8 mouse cellular contexts compared by ENCODE assay signal in genomic region chr19:37418294-37418693, GRCm38 (mm10). TPM values are rescaled to one million over a fixed set of nuclear protein-coding genes. Genes with fewer than 3 reads are reported as not detected.
A peak's percentile ranks its signal among the peaks of the same experiment; 100 is the strongest.
DNase-seq lines count a peak whose midpoint lies in the region; ATAC-seq and TF ChIP-seq lines count a peak whose summit lies in the region.

No protein-coding gene starts in this region.

- no peak overlapping the region for H3K4me3 ChIP-seq in intestine, postnatal 0 days (ENCODE audit: low read depth, low read length)
- no peak overlapping the region for H3K4me3 ChIP-seq in intestine, embryonic 16.5 days (ENCODE audit: low read length)
- no peak overlapping the region for H3K4me3 ChIP-seq in G1E (ENCODE audit: low read depth, low read length)

- H3K27ac ChIP-seq in intestine, postnatal 0 days (ENCODE audit: low read depth, low read length), result no peak overlapping the region
- H3K27ac ChIP-seq in intestine, embryonic 16.5 days (ENCODE audit: low read length), result no peak overlapping the region

- 81% methylated on average over 4 of the region's 4 CpGs for WGBS in intestine, postnatal 0 days
- WGBS in intestine, embryonic 16.5 days, result 87% methylated on average over 4 of the region's 4 CpGs

- peak; percentile 67 for TF ChIP-seq CTCF in intestine, postnatal 0 days (IDR thresholded peaks at IDR 0.05; ENCODE audit: low read depth)
- peak; percentile 24; the same call in 1 of the 2 replicates for TF ChIP-seq CTCF in G1E (IDR thresholded peaks at IDR 0.05; ENCODE audit: low read depth, low read length)

- H3K4me1 ChIP-seq in intestine, postnatal 0 days (replicated peaks; ENCODE audit: control insufficient read depth, insufficient read depth, low read length), result no peaks in the 10 kb centered on the region
- no peaks in the 10 kb centered on the region for H3K4me1 ChIP-seq in intestine, embryonic 16.5 days (ENCODE audit: control insufficient read depth, insufficient read depth, low read length)
- H3K4me1 ChIP-seq in G1E (ENCODE audit: insufficient read depth, low read depth, low read length), result peaks cover 2% of the 10 kb centered on the region; the same call in 1 of the 2 replicates

- no peak overlapping the region for H3K4me2 ChIP-seq in intestine, postnatal 0 days (replicated peaks; ENCODE audit: low read depth)
- H3K4me2 ChIP-seq in intestine, embryonic 16.5 days (ENCODE audit: low read depth, low read length), result no peak overlapping the region

- no peaks in the 10 kb centered on the region for H3K27me3 ChIP-seq in intestine, postnatal 0 days (replicated peaks; ENCODE audit: control insufficient read depth, insufficient read depth, low read length)
- H3K27me3 ChIP-seq in intestine, embryonic 16.5 days (replicated peaks; ENCODE audit: control insufficient read depth, insufficient read depth, low read length), result no peaks in the 10 kb centered on the region
- no peaks in the 10 kb centered on the region for H3K27me3 ChIP-seq in G1E (ENCODE audit: insufficient read depth, low read length)

- no peaks in the 10 kb centered on the region for H3K9me3 ChIP-seq in intestine, postnatal 0 days (ENCODE audit: control insufficient read depth)
- no peaks in the 10 kb centered on the region for H3K9me3 ChIP-seq in intestine, embryonic 16.5 days (ENCODE audit: control insufficient read depth, low read length)
- no peaks in the 10 kb centered on the region for H3K9me3 ChIP-seq in G1E (replicated peaks)

- H3K36me3 ChIP-seq in intestine, postnatal 0 days (ENCODE audit: control insufficient read depth, insufficient read depth), result peaks cover 33% of the 10 kb centered on the region
- peaks cover 18% of the 10 kb centered on the region for H3K36me3 ChIP-seq in intestine, embryonic 16.5 days (ENCODE audit: control insufficient read depth, insufficient read depth, low read length)
- H3K36me3 ChIP-seq in G1E (replicated peaks), result peaks cover 86% of the 10 kb centered on the region

- DNase-seq in CD4-positive helper T cell, adult 2 months (ENCODE audit: low read depth, low spot score), result peak; percentile 52
- DNase-seq in G1E (ENCODE audit: low spot score), result no peak
- peak; percentile 10 to 17 for DNase-seq in frontal cortex, postnatal 25 days (ENCODE audit: low spot score in 2 of 2)
- peak; percentile 44 for DNase-seq in lung, postnatal 10 days
- DNase-seq in gastrocnemius, adult 8-10 months (ENCODE audit: low spot score in 2 of 2), result no peak
- DNase-seq in urinary bladder, adult 18-20 months (ENCODE audit: low spot score in 2 of 2), result no peak

- H3K9ac ChIP-seq in intestine, postnatal 0 days (ENCODE audit: low read depth, low read length), result no peak overlapping the region
- H3K9ac ChIP-seq in intestine, embryonic 16.5 days (ENCODE audit: low read depth, low read length), result no peak overlapping the region

- no peak for ATAC-seq in intestine, postnatal 0 days
- ATAC-seq in intestine, embryonic 16.5 days, result no peak
- ATAC-seq in G1E (ENCODE audit: extremely low read depth, insufficient number of reproducible peaks, low FRiP score, poor library complexity, severe bottlenecking), result no peak; the same call in 1 of the 2 replicates

RNA-seq across cellular contexts. Expression of gene Hhex, which starts 16.3 kb away (rescaled TPM):
- polyA plus RNA-seq in intestine, postnatal 0 days (2015; fragmentation: Nextera tagmentation; extraction: Ambion mirVana), result 4.1 and 5.3 TPM in 2 replicates
- polyA plus RNA-seq in intestine, embryonic 16.5 days (2015; fragmentation: Nextera tagmentation; extraction: Ambion mirVana), result 11.1 and 11.8 TPM in 2 replicates
- total RNA-seq in G1E (2014; fragmentation: Nextera tagmentation), result 70.5 and 74.0 TPM in 2 replicates
- total RNA-seq in G1E (2017), result 33.6 and 45.2 TPM in 2 replicates
- 214 and 327 TPM in 2 replicates for polyA plus RNA-seq in G1E (2012)
- total RNA-seq in gastrocnemius, adult 8-10 months (2022), result 1 to 10 TPM in 3 of 4 experiments, under 1 TPM in 1; 0.92 to 1.4 (median 1.1) TPM

RNA-seq across cellular contexts. Expression of gene Kif11, which starts 42.1 kb away (rescaled TPM):
- 8.3 and 8.9 TPM in 2 replicates for polyA plus RNA-seq in intestine, postnatal 0 days (2015; fragmentation: Nextera tagmentation; extraction: Ambion mirVana)
- polyA plus RNA-seq in intestine, embryonic 16.5 days (2015; fragmentation: Nextera tagmentation; extraction: Ambion mirVana), result 37.3 and 40.4 TPM in 2 replicates
- total RNA-seq in G1E (2014; fragmentation: Nextera tagmentation), result 166 and 200 TPM in 2 replicates
- 156 and 177 TPM in 2 replicates for total RNA-seq in G1E (2017)
- polyA plus RNA-seq in G1E (2012), result 5.5 and 6.6 TPM in 2 replicates
- under 1 TPM; 0.12 to 0.22 (median 0.15) TPM for total RNA-seq in gastrocnemius, adult 8-10 months (2022)

Comparison
In these comparisons a context has a peak if more than half of its experiments do, and no peak if none do; other contexts are left out.
1. DNase-seq: peak in CD4-positive helper T cell, adult 2 months (single experiment), frontal cortex, postnatal 25 days (2 of 2) and lung, postnatal 10 days (single experiment); none in G1E (single experiment), gastrocnemius, adult 8-10 months (0 of 2) and urinary bladder, adult 18-20 months (0 of 2).
2. RNA of gene Hhex, which starts 16.3 kb away (polyA plus RNA-seq): 214 to 327 TPM in G1E; 11.1 to 11.8 TPM in intestine, embryonic 16.5 days and 4.1 to 5.3 TPM in intestine, postnatal 0 days; every median in the first group is over 10 times any median in the second.